Mouse (Mus musculus): ENCODE results near the gene Slc7a6os. TPM values are rescaled to one million over a fixed set of nuclear protein-coding genes. Genes with fewer than 3 reads are reported as not detected.
A peak's percentile ranks its signal among the peaks of the same experiment; 100 is the strongest.

The Slc7a6os gene
- polyA plus RNA-seq, 1 experiment: 45.1 TPM

GRCm38 (mm10) chr8:106176891-106177290 is 33.8 kb downstream of the Slc7a6os start:
- H3K27me3 ChIP-seq (ENCODE audit: control insufficient read depth, insufficient read depth, low read length, poor library complexity, severe bottlenecking): no peaks in the 10 kb centered on the region
- no peak overlapping the region for H3K27ac ChIP-seq (ENCODE audit: insufficient read depth, low read length)
- no peaks in the 10 kb centered on the region for H3K9me3 ChIP-seq (replicated peaks; ENCODE audit: control insufficient read depth, insufficient read depth, low read length, poor library complexity, severe bottlenecking)
- H3K4me3 ChIP-seq (ENCODE audit: low read depth, low read length): no peak overlapping the region
- H3K36me3 ChIP-seq (ENCODE audit: control insufficient read depth, insufficient read depth, low read length, poor library complexity, severe bottlenecking): peaks cover 6% of the 10 kb centered on the region
- no peak for TF ChIP-seq EP300 (IDR thresholded peaks at IDR 0.05; ENCODE audit: insufficient read depth, low read depth, low read length)
- H3K9ac ChIP-seq (ENCODE audit: low read depth, poor library complexity, severe bottlenecking): no peak overlapping the region
- no peaks in the 10 kb centered on the region for H3K4me1 ChIP-seq (ENCODE audit: control insufficient read depth, insufficient read depth, low read length)

GRCm38 (mm10) chr8:106173566-106173965 is 37.2 kb downstream of the Slc7a6os start:
- Histone ChIP-seq H3K9ac (ENCODE audit: low read depth, poor library complexity, severe bottlenecking) (no peak overlapping the region), H3K9me3 (replicated peaks; ENCODE audit: control insufficient read depth, insufficient read depth, low read length, poor library complexity, severe bottlenecking) (no peaks in the 10 kb centered on the region), H3K27me3 (ENCODE audit: control insufficient read depth, insufficient read depth, low read length, poor library complexity, severe bottlenecking) (0 out of 2 replicates have a peak, but pooled peaks cover 2% of the 10 kb centered on the region), H3K27ac (ENCODE audit: insufficient read depth, low read length) (no peak overlapping the region), H3K4me1 (ENCODE audit: control insufficient read depth, insufficient read depth, low read length) (peaks cover 2% of the 10 kb centered on the region), H3K4me3 (ENCODE audit: low read depth, low read length) (no peak overlapping the region), H3K36me3 (ENCODE audit: control insufficient read depth, insufficient read depth, low read length, poor library complexity, severe bottlenecking) (no peaks in the 10 kb centered on the region)
- no peak for TF ChIP-seq POLR2A (IDR thresholded peaks at IDR 0.05; ENCODE audit: insufficient read depth, low read length)
- TF ChIP-seq EP300 (IDR thresholded peaks at IDR 0.05; ENCODE audit: insufficient read depth, low read depth, low read length): no peak
- TF ChIP-seq CTCF (IDR thresholded peaks at IDR 0.05; ENCODE audit: low read depth, low read length): no peak

- peaks cover 2% of the 10 kb centered on the region for H3K4me1 ChIP-seq (ENCODE audit: control insufficient read depth, insufficient read depth, low read length)
- H3K9ac ChIP-seq (ENCODE audit: low read depth, poor library complexity, severe bottlenecking): peak overlapping the region; percentile 84
- no peak overlapping the region for H3K27ac ChIP-seq (ENCODE audit: insufficient read depth, low read length)
- TF ChIP-seq EP300 (IDR thresholded peaks at IDR 0.05; ENCODE audit: insufficient read depth, low read depth, low read length) (no peak), POLR2A (IDR thresholded peaks at IDR 0.05; ENCODE audit: insufficient read depth, low read length) (no peak), CTCF (IDR thresholded peaks at IDR 0.05; ENCODE audit: low read depth, low read length) (no peak)
- H3K9me3 ChIP-seq (replicated peaks; ENCODE audit: control insufficient read depth, insufficient read depth, low read length, poor library complexity, severe bottlenecking): no peaks in the 10 kb centered on the region
- no peaks in the 10 kb centered on the region for H3K36me3 ChIP-seq (ENCODE audit: control insufficient read depth, insufficient read depth, low read length, poor library complexity, severe bottlenecking)
- 0 out of 2 replicates have a peak, but pooled peaks cover 2% of the 10 kb centered on the region for H3K27me3 ChIP-seq (ENCODE audit: control insufficient read depth, insufficient read depth, low read length, poor library complexity, severe bottlenecking)
- 0 out of 2 replicates have a peak overlapping the region, but pooled peaks have one; percentile 20 for H3K4me3 ChIP-seq (ENCODE audit: low read depth, low read length)
Observed at GRCm38 (mm10) chr8:106169934-106170480, 40.7 kb downstream of the Slc7a6os start.

- no peak for TF ChIP-seq CTCF (IDR thresholded peaks at IDR 0.05; ENCODE audit: low read depth, low read length)
- TF ChIP-seq POLR2A (IDR thresholded peaks at IDR 0.05; ENCODE audit: insufficient read depth, low read length): no peak
- no peak for TF ChIP-seq EP300 (IDR thresholded peaks at IDR 0.05; ENCODE audit: insufficient read depth, low read depth, low read length)
- Histone ChIP-seq H3K27me3 (ENCODE audit: control insufficient read depth, insufficient read depth, low read length, poor library complexity, severe bottlenecking) (0 out of 2 replicates have a peak, but pooled peaks cover 2% of the 10 kb centered on the region), H3K9me3 (replicated peaks; ENCODE audit: control insufficient read depth, insufficient read depth, low read length, poor library complexity, severe bottlenecking) (no peaks in the 10 kb centered on the region), H3K36me3 (ENCODE audit: control insufficient read depth, insufficient read depth, low read length, poor library complexity, severe bottlenecking) (no peaks in the 10 kb centered on the region; the same call in 1 of the 2 replicates), H3K4me3 (ENCODE audit: low read depth, low read length) (peak overlapping the region; percentile 86), H3K9ac (ENCODE audit: low read depth, poor library complexity, severe bottlenecking) (peak overlapping the region; percentile 84), H3K27ac (ENCODE audit: insufficient read depth, low read length) (0 out of 2 replicates have a peak overlapping the region, but pooled peaks have one; percentile 7), H3K4me1 (ENCODE audit: control insufficient read depth, insufficient read depth, low read length) (peaks cover 2% of the 10 kb centered on the region)
Observed at GRCm38 (mm10) chr8:106169017-106169933, 41.5 kb downstream of the Slc7a6os start.

- H3K9me3 ChIP-seq (replicated peaks; ENCODE audit: control insufficient read depth, insufficient read depth, low read length, poor library complexity, severe bottlenecking): no peaks in the 10 kb centered on the region
- H3K27me3 ChIP-seq (ENCODE audit: control insufficient read depth, insufficient read depth, low read length, poor library complexity, severe bottlenecking): 0 out of 2 replicates have a peak, but pooled peaks cover 2% of the 10 kb centered on the region
- H3K4me1 ChIP-seq (ENCODE audit: control insufficient read depth, insufficient read depth, low read length): peaks cover 2% of the 10 kb centered on the region
- peaks cover 8% of the 10 kb centered on the region; the same call in 1 of the 2 replicates for H3K36me3 ChIP-seq (ENCODE audit: control insufficient read depth, insufficient read depth, low read length, poor library complexity, severe bottlenecking)
- 0 out of 2 replicates have a peak within 1 kb of the TSS, but pooled peaks have one; percentile 7 for H3K27ac ChIP-seq (ENCODE audit: insufficient read depth, low read length)
- peak within 1 kb of the TSS; percentile 86 for H3K4me3 ChIP-seq (ENCODE audit: low read depth, low read length)
- TF ChIP-seq POLR2A (IDR thresholded peaks at IDR 0.05; ENCODE audit: insufficient read depth, low read length) (no peak), EP300 (IDR thresholded peaks at IDR 0.05; ENCODE audit: insufficient read depth, low read depth, low read length) (no peak), CTCF (IDR thresholded peaks at IDR 0.05; ENCODE audit: low read depth, low read length) (no peak)
- peak within 1 kb of the TSS; percentile 84 for H3K9ac ChIP-seq (ENCODE audit: low read depth, poor library complexity, severe bottlenecking)
Observed at GRCm38 (mm10) chr8:106168356-106169016, 42.2 kb downstream of the Slc7a6os start, which contains the start of gene Slc7a6. Gene Slc7a6 (plus strand): TSS chr8:106168857.
